Mouse (Mus musculus) cerebral cortex, adult 2 months (tissue): Measurements from ENCODE around the gene Pip4k2b.

Experiments used
- WGBS: fragments of 180-500 bp; shearing (Covaris S2); methylation state at CpG from one replicate; pipeline ENCODE4 v1.1.7; 2018; 5-methylcytosine and 5-hydroxymethylcytosine counted together

Pip4k2b gene

DNA sequence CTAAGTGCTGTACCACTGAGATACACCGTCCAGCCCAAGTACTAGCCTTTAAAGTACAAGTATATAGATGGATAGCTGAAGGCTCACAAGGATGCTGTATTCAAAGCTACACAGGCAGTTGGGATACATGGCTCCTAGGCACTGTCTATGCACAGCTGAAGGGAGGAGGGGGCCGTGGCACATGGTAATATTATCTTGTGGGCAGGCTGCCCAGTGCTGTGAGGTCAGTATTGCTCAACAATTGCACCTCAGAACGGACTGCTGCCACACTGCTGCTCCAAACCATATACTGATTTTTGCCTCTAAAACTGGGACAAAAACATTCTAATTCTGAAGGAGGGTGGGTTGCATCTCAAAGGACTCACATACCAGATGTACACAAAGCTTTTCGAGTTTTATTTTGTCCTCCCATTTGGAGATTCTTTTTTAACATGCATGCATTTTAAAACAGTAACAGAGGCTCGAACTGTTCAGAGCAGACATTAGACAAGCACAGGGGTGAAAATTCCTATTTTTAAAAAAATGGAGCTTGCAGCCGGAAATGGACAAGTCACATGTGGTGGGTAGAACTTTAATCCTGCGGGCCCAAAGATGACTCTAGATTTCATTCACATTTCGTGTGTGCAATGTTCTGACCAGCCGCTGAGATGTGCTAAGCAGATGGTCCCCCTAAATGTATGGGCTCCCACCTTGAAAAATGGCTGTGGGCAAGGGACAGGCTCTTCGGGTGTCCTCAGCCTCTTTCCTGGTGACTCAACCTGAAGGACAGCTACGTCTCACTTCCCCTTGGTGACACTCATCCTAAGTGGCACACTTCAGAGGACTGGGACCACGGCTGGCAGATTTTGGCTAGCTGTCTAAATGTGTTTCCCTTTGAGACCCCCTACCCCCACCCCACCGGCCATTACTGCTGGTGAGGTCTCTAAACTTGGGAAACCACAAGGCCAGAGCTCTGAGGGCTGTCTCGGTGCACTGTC lies 29.4 kb downstream of the Pip4k2b start:
- WGBS: 50% methylated on average over 14 of the region's 14 CpGs

DNA sequence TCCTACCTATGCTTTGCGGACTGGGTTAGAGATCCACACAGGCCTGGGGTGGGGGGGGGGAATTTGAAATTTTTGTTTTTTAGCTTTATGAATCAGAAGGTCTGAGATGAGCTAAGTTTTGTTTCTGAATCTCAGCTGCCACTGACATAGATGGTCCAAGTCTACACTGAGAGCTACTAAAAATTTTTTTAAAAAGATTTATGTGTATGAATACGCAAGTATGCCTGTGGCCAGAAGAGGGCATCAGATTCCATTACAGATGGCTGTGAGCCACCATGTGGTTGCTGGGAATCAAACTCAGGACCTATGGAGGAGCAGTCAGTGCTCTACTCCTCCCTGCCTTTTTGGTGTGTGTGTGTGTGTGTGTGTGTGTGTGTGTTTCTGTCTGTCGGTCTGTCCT lies 30.1 kb downstream of the Pip4k2b start:
- WGBS: 83% methylated on average over 3 of the region's 3 CpGs

DNA sequence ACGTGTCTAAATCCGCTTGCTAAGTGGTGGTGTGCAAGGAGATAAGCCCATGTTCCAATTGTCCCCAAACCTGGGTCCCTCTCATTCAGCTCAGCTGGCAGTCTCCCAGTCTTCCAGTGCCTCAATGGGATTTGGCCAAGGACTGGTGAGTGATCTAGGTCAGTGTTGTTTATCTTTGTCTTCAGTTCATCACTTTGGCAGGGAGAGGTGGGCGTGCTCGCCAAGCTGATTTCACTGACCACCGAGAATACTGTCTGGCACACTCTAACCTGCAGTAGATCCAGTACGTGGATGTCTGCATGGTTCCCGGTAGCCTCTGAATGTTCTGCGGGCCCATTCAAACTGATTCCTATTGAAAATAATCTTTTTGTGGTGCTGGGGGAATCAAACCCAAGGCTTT lies 30.6 kb downstream of the Pip4k2b start:
- 48% methylated on average over 8 of the region's 8 CpGs for WGBS

DNA sequence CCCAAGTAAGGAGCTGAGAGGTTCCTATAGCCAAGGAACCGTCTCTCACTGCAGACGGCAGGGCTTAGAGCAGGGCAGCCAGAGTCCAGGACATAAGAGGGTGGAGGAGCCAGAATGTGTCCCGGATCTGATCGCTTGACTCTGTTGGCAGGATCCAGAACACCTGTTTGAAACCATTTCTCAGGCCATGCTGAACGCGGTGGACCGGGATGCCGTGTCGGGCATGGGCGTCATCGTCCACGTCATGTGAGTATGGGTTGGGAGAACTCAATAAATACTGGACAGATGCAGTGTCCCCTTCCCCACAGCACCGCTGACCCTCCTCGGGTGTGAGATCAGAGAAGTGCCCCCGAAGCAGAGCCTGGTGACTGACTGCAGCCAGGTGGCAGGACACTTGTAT lies 32.2 kb downstream of the Pip4k2b start:
- WGBS: 88% methylated on average over 15 of the region's 15 CpGs

DNA sequence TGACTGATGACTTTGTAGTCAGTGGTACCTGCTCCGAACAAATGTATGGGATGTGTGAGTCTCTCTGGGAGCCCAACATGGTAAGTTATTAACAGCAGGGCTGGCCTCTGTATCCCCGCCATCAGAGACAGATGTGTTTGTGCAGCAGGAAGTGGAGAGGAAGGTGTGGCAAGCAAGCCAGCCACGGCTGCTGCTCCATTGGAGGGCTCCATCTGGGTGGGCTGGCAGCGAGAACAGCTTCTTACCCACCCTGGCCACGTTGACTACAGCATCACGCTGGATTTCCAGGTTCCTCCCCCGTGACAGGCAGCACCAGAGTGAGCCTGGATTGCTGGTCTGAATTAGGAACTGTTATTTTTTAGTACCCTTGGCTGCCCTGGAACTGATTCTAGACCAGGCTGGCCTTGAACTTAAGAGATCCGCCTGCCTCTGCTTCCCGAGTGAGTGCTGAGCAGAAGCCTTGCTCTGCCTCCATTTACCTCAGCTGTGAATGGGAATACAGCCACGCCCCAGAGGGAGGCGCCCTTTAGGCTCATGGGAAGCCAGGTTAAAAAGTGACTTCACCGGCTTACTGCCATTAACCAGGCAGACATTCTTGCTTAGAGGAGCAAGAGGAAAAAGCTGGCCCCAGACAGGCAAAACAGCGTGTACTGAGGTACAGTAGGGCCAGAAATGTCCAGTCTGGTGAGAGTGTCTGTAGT lies 33.2 kb downstream of the Pip4k2b start:
- WGBS: 75% methylated on average over 13 of the region's 13 CpGs

DNA sequence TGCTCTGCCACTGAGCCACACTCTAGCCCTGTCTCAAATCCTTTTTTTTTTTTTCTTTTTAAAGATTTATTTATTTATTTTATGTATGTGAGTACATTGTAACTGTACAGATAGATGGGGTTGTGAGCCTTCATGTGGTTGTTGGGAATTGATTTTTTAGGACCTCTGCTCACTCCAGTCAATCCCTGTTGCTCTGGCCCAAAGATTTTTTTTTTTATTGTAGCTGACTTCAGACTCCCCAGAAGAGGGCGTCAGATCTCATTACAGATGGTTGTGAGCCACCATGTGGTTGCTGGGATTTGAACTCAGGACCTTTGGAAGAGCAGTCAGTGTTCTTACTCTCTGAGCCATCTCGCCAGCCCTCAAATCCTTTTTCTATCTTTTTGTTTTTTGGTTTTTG lies 34.4 kb downstream of the Pip4k2b start:
- 86% methylated on average over 2 of the region's 2 CpGs for WGBS

DNA sequence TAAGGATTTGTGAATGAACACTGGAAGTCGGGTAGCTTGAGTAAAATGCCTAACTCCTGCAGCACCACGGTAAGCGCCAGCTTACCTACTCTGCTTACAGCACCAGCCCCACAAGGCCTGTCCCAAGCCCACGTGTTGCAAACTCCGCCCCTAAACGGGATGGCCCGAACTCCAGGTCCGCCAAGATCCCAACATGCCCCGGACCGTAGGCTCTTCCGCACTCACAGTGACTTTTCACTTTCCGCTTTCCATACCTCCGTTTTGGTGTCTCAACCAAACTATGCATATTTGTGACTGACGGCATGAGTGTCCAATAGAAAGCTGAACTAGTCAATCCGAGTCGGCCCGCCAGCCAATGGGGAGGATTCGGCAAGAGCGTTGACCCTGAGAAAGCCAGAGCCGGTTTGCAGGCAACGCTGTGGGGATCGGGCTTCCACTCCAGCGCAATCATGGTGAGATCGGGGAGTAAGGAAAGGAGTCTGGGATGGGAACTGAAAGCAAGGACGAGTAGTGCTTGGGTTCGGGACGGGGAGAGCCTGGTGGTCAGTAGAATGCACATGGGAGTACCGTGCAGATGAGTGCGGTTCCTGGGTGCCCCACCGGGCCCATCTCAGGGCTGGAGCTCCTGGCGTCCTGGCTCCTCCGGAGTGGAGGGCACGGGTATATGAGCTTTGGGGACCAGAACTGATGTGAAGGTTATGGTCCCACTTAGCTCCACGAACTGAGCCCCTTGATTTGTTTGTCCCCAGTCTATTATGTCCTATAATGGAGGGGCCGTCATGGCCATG lies 41.3 kb downstream of the Pip4k2b start, which contains the start of gene Psmb3:
Gene Psmb3 (plus strand): TSS at position 361 of the 788 bp plus-strand sequence.
- WGBS: under 1% methylated on average over 35 of the region's 35 CpGs

DNA sequence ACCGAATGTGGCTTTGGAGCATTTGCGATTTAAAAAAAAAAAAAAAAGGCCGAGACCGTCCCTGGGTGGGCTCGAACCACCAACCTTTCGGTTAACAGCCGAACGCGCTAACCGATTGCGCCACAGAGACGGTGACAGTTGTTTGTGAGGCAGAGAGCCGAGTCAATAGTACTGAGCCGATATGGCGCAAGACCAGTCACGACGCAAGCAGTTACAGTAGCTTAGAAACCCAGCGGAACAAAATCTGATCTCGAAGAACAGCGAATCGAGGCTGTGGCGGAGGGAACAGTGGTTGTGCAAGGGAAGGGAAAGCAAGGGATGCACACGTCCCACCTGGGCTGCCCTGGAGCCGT lies 42.1 kb downstream of the Pip4k2b start:
- WGBS: under 1% methylated on average over 24 of the region's 24 CpGs

DNA sequence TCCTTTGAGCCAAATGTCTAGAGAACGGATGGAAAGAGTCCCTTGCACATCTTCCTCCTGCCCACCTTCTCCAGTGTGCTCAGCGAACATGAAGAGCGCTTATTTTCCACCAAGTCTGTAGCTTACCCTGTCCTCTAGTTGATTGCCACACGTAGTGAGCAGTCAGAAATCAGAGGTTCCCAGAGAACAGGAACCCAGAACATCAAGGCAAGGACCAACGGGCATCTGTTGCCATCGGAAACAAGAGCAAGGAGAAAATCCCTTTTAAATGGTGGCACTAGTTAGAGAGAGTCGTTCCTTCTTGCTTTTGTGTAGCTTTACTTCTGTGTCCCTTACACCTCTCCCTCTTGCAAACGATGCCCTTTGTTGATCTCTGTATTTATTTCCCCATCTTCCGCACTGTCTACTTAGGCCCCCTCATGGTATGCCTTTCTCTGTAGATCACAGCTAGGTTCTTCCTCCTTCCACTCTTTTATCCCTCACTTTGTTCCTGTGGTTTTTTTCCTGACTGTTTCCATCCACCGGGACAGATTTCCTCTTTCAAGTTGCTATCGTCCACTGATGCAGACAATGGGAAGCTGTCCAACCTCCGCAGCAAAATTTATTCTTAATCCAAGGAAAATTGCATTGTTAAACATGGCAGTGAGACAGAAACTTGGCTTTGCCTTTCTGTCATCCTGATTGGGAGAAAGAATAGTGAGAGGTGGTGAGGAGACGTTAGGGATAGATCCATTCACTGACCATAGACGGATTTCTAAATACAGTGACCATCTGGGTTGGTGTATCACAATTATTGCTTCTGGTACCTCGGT lies 42.7 kb downstream of the Pip4k2b start:
- 36% methylated on average over 15 of the region's 15 CpGs for WGBS

DNA sequence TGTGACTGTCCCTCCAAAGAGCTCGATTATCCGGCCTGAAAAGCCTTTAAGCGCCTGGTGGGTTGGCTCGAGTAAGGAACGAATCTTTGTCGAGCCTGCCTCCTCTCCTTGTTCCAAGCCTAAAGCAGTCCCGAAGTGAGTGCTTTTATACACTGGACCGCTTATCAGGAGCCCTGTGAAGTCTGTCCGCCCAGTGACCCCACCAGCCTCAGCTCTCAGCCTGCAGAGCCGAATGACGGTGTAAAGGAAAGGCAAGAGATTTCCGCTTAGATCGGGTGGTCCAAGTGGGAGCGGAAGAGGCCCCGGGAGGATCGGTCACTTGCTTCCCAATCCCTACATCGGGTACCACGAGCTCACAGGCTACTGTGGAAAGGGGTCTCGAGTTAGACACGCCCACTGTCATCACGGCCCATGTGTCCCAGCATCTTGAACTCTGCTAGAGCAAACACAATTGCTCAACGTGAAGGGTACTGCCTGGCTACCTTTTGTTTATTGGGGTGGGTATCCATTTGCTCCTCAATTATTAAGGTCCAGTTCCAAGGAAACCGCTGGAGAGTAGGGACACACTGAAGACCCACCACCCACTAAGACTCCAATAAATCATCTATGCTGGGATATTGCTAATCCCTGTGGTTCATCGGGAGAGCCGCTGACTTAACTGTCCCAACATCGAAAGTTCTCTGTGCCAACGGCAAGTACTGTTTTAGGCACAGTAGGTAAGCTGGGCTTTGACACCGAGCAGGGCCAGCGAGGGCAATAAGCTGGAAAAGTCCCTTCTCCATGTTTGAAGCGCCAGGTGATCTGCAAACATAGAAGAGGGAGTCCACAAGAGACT lies 43.5 kb downstream of the Pip4k2b start:
- 19% methylated on average over 30 of the region's 30 CpGs for WGBS

DNA sequence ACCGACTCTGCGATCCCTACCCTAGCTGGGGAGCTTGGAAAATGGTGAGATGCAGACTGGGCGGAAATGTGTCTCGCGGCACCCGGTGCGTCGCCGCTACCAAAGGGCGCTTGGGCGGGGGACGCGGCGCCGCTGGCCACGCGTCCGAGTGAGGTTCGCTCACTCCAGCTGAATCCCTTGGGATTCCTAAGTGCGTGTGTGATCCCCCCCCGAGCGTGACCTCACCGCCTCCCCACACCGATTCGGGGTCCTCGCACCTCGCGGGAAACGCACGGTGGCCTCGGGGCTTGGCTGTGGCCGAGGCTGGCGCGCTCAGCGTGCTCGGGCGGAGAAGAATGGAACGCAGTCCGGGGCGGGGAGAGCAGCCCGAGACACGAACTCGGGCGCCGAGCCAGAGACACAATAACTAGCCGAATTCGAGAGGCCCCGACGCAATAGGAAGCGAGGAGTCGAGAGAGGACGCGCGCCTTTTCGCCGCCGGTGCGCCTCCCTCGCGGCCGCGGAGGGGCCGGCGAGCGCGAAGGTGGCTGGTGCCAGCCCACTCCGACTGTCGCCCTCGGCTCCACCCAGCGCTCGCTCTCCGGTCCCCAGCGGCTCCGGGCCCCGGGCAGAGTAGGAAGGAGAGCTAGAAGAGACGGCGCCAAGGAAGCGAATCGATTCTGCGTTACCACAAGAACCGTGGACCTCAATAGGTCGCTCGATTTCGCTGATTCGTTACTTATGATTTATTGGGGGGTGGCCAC lies 44.3 kb downstream of the Pip4k2b start, which contains the start of gene Pcgf2:
Gene Pcgf2 (minus strand): TSS at position 495 of the 743 bp plus-strand sequence.
- under 1% methylated on average over 85 of the region's 85 CpGs for WGBS

DNA sequence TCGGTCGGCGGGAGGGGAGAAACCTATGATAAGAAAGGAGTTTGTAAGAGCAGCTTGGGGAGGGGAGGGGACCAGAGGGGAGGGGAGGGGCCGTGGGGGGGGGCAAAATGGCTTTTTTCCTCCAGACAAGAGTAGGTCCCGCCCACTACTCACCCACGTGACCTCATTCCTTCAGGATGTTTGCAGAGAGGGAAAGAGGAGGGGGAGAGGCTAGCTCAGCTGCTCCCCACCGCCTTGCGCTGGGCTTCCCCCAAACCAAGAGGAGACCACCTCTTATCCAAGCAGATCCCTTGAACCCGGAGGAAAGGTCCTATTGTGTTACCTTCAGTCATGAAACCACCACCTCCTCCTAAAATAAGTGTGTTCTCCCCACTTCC lies 44.9 kb downstream of the Pip4k2b start:
- WGBS: 0% methylated on average over 6 of the region's 9 CpGs

DNA sequence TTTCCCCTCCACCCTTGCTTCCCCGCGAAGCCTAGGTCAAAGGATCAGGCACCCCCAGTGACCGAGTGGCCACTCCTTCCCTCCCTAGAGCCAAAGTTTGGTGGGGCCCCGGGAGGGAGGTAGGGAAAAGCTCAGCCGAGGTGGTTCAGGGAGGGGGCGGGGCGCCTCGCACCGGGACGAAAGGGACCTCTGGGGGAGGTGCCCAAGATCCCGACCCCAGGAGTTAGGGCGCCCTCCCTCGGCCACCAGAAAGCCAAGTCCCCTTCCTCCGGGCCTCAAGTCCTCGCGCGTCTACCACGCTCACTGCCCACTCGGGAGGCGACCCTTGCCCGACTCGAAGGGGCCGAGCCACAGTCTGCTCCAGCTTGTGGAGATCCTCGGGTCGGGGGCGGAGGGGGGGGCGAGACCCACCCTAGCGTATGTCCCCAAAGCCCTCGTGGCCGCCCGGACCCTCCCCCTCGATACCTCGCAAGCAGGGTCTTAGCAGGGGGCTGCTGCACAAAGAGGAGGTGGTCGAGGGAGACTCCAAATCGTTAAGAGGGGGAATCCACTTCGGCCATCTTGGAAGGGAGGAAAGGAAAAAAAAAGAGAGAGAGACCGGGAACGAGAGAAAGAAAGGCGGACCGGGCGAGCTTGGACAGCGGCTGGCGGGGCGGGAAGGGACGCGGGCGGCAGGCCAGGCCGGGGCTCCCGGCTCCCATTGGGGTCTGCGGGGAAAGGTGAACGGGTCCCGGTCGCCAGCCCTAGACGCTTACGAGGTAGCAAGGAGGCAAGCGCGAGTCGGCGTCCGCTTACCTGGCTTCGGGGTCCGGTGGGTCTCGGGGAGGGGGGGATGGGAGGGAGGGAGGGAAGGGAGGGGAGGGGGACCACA lies 45.5 kb downstream of the Pip4k2b start:
- under 1% methylated on average over 57 of the region's 63 CpGs for WGBS

DNA sequence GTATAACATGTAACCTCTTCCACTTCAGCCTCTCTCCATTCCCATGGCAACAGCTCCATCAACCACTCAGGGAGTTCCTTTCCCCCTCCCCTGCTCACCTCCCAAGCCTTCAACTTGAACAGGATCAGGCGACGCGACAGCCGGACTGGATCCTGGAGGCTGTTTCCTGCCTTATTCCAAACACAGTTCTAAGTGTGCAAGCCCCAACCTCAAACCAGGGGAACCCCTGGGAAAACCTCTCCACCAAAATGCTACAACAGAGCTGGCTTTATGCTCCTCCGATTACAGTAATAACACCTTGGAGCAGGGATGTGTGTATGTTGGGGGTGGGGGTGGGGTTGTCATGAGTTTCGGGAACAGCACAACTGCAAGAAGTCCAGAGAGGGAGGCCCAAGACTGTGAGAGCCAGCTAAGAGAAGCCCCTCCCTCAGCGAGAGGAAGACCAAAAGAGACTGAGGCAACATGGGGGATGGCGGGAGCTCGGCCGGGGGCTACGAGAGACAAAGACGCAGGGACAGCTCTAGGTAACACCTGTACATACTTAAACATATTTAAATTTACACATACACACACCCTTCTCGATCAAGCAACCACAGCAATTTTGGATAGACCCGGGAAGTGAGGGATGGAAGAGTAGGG lies 46.5 kb downstream of the Pip4k2b start:
- 8% methylated on average over 14 of the region's 14 CpGs for WGBS

DNA sequence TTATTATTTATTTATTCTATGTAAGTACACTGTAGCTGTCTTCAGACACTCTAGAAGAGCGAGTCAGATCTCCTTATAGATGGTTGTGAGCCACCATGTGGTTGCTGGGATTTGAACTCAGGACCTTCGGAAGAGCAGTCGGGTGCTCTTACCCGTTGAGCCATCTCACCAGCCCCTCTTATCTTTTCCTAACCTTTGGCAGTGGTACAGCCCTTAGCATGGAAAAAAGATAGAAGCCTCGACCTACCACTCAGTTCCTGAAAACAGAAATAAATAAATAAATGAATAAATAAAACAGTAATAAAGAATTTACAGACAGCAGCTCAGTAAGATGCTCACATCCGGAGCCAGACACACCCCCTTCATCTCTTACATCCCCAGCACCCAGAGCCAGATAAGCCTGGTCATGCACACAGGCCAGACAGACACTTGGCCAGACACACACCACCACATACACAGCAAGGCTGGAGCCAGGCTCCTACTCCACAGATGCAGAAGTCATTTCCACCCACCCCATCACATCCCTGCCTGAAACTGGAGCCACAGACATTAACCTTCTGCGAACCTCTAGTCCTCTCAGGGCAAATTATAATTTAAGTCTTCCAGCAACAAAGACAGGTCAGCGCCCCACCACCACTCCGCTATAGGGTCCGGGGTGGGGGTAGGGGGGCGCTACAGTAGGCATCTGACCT lies 47.2 kb downstream of the Pip4k2b start:
- WGBS: 56% methylated on average over 11 of the region's 11 CpGs

DNA sequence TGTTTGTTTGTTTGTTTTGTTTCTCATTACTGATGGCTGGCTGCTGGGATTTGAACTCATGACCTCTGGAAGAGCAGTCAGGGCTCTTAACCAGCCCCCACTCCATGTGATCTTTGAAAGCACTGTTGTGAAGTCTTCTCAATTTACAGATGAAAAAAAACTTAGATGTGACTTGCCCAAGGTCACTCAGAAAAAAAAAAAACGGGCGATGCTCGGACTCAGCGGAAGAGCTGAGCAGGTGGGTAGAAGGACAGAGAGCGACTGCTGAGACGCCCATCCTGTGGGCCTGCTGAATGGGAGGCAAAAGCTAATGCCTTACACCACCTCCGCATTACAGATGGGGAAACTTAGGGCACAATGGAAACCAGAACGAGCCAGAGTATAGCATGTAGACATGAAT lies 47.8 kb downstream of the Pip4k2b start:
- WGBS: 70% methylated on average over 8 of the region's 8 CpGs

DNA sequence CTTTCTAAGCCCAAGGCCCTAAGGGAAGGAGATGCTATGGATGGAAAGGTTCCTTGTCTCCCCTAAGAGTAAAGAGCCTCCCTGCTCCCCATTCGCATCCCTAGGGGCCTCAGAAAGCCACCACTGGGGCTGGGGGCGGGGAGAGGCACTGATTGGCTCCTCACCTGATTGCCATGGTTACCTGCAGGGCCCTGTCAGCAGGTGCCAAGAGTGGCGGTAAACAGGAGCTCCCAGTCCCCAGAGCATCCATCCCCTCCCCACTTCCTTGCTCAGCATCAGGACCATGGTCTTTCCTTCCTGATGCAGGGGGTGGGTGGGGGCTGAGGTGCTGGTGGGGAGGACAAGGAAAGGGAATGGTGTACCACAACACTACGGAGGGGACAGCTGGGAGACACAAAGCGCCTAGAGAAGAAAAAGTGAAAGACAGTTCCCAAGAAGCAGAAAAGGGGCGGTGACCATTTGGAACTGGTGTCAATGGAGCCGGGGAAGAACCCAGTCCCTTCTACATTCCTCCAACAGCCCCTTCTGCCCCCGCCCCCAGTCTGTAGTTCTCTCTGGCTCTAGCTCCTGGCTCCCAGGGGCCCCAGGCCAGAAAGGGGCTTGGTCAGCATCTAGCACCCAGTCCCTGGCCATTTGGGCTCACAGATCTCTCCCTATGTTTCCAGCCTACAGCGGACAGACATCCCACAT lies 48.6 kb downstream of the Pip4k2b start:
- 31% methylated on average over 8 of the region's 9 CpGs for WGBS
